Mouse (Mus musculus) testis, adult 2 months (tissue): Measurements from ENCODE around the gene Pkn3.
A peak's percentile ranks its signal among the peaks of the same experiment; 100 is the strongest.

Experiments used
- CTCF ChIP-seq: fragments of 200-500 bp; IDR thresholded peaks from 2 replicates; pipeline ENCODE4 v1.5.1; 2012; ENCODE audit warnings: low read depth, mild to moderate bottlenecking, inconsistent platforms, low read length, moderate library complexity; ENCODE audit not compliant: control insufficient read depth, insufficient read depth, insufficient replicate concordance
- POLR2A ChIP-seq: fragments of 200-500 bp; IDR thresholded peaks from 2 replicates; pipeline ENCODE4 v1.6.1; 2012; ENCODE audit warnings: low read depth, mild to moderate bottlenecking, inconsistent platforms, low read length, moderate library complexity; ENCODE audit not compliant: control insufficient read depth

- TF ChIP-seq POLR2A (no peak), CTCF (peak; percentile 28; the same call in 1 of the 2 replicates)
These were observed 18.5 kb downstream of the Pkn3 start for GRCm38 (mm10) chr2:30095882-30096527.
